Mouse (Mus musculus): ENCODE measurements at regions not wholly inside any gene's neighbourhood (a gene's known extent, or its start where the extent isn't known, plus 50 kb on each side); places are given as distances from the start of the nearest gene placed in this dataset.

GRCm38 (mm10) chr13:111948395-111948794 is 139.6 kb upstream of the Map3k1 start:
- TF ChIP-seq CTCF (IDR thresholded peaks at IDR 0.05; ENCODE audit: low read depth, low read length) (no peak), TAL1 (conservative IDR thresholded peaks at IDR 0.05; ENCODE audit: low read depth, low read length) (no peak), GATA1 (IDR thresholded peaks at IDR 0.05; ENCODE audit: borderline replicate concordance, low read length) (no peak)

Measured in G1E (cell line).